Mouse (Mus musculus): ENCODE measurements around the gene 1700001C02Rik.

DNA sequence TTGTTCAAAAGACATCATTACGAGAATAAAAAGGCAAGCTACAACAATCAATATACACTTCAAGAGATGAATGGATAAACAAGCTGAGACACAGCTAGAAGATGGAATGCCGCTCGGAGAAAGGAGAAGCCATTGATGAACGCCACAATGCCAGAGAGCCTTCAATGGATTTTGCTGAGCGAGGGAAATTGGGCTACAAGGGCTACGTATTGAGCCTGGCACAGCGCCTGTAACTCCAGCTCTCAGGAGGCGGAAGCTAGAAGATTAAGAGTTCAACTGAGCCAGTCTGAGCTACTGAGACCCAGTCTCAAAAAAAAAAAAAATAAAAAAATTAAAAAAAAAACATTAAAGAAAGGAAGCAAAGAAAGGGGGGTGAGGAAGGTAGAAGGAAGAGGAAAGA lies 47.3 kb downstream of the 1700001C02Rik start:
- TF ChIP-seq EP300 (IDR thresholded peaks at IDR 0.05) (no peak), CTCF (IDR thresholded peaks at IDR 0.05) (no peak)
